Mouse (Mus musculus) left cerebral cortex, postnatal 14 days (tissue): ENCODE measurements around the gene Cdkn1b. TPM values are rescaled to one million over a fixed set of nuclear protein-coding genes. Genes with fewer than 3 reads are reported as not detected.

Source experiments
- DNase-seq, 2 experiments: peaks; one replicate each; pipeline ENCODE4 v3.0.0; 2021 to 2022; ENCODE audit warnings: low spot score in 2 of 2, mixed read lengths in 1 of 2
- intact Hi-C: fragments of 180-260 bp; cut with DNase I; formaldehyde crosslinking; loops from one replicate; pipeline ENCODE4 v1.15.1; 2025
- total RNA-seq, 2 experiments: library from RNA; stranded (reverse); gene quantifications; 2 replicates each; pipeline ENCODE4 v1.2.3; 2021

The Cdkn1b gene
- total RNA-seq, 2 experiments from 2014 or later, result 45.1 to 49.4 TPM

DNA sequence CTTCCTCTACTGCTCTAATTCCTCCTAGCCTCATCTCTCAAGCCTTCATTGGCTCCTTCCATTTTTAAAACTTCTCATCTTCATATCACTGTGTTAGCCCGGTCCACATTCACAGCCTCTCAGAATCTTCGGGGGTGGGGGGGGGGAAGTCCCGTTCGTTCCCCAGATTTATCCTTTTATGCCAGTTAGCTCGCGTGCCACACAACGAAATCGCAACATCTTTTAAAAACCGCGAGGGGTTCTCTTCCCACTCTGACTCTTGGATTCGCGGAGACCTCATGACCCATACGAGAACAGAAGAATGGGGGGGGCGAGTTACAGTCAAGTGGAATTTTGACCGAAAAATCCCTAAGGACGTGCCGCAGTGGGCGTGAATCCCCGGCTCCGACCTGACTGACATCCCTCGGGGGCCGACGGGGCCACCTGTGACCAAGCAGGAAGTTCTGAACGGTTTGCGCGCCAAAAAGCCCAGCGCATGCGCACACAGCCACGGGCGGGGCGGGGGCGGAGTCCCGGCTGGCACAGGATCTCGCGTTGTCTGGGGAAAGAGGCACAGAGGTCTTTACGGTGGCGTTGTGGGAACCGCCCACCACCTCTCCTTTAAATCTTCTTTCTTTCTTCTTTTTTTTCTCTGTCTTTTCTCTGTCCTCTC lies 22.6 kb upstream of the Cdkn1b start:
- intact Hi-C loops, result loop anchor here (2.0 kb wide), 1 partner anchor 19 kb away; no protein-coding TSS in a partner anchor
- peak; percentile 94 to 95 for DNase-seq

GRCm38 (mm10) chr6:134898095-134898965 lies 21.9 kb upstream of the Cdkn1b start, which contains the start of gene Gpr19:
Gene Gpr19 (minus strand): TSS chr6:134898578.
- intact Hi-C loops, result loop anchor here (2.0 kb wide), 1 partner anchor 18 kb away; no protein-coding TSS in a partner anchor

GRCm38 (mm10) chr6:134903368-134903767 lies 16.8 kb upstream of the Cdkn1b start:
- no peak for DNase-seq
- intact Hi-C loops, result no loop called here

More at GRCm38 (mm10) chr6:134898095-134898965, 21.9 kb upstream of the Cdkn1b start, which contains the start of gene Gpr19:
- DNase-seq, result peak; percentile 85 to 90

DNA sequence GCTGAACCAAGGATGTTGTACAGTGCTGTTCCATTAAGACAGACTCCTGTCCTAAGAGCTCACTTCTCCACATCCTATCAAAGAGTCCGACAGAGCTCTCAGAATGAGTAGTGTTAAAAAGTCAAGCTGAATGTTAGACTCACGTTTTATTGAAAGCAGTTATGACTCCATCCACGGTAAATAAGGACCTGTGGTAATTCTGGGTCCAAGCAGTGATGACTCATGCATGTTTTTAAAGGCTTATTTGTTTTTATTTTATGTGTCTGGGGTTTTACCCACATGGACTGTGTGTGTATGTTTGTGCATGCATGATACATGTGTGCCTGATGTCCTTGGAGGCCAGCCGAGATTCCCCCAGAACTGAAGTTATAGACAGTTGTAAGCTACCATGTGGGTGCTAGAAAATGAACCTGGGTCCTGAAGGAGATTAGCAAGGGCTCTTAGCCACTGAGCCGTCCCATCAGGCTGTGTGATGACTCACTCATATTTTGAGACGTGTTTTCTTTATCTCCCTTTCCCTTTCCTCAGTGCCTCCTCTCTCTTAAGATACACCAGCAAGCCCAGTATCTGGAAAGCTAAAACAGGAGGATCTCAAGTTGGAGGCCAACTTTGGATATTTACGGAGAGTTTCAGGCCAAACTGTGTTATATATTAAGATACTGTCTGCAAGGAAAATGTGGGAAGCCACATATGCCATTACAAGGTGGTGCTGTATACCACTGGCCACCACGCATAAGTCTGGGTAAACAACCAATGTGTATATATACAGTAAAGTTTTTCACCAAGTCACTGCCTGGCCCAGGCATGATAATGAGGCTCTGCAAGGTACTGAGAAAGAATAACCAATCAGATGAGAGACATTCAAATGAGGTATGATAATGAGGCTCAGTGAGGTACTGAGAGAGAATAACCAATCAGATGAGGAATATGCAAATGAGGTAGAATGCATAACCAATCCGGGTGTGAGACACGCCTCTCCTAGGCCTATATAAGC lies 16.0 kb upstream of the Cdkn1b start:
- no peak for DNase-seq
- intact Hi-C loops, result no loop called here

- DNase-seq, result no peak
- intact Hi-C loops, result no loop called here
These were observed 14.4 kb upstream of the Cdkn1b start for GRCm38 (mm10) chr6:134905811-134906210.

DNA sequence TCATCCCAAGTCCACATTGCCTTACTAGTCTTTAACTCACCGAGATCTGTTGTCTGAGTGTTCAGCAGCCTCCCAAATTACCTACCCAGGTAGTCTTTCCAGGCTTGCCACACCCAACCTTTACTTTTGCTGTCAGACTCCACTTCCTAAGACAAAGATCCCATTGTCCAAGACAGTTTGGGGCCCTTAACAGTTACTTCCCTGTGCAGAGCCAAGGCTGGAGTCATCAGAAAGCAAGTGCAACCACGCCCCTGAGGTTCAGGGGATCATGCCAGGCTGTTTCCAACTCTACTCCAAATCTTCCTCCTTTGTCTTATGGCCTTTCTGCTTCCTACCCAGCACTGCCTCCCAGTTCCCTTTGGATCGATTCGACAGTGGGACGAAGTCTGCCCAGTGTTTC lies 5.7 kb upstream of the Cdkn1b start:
- intact Hi-C loops, result no loop called here
- no peak for DNase-seq

DNA sequence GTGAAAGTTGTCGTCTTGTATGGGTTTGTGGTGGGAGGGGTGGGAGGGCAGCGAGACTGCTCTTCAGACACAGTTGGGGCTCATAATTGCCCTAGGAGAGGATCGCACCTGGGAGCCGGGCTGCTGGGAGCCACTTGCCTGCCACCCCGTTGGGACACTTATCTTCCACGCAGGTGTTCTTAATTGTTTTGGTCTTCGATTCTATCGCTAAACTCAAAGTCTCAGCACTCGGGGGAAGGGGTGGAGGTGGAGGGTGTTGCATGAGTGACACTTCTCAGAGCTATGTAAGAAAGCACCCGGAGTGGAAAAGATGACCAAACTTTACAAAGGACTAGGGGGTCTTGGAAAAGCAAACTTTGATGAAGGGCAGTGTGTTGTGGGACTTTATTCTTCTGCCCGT lies 3.6 kb upstream of the Cdkn1b start:
- DNase-seq, result no peak
- intact Hi-C loops, result loop anchor here (2.0 kb wide), 1 partner anchor 18 kb away; the partner anchor contains the start of gene Gpr19

GRCm38 (mm10) chr6:134917087-134917486 lies 3.1 kb upstream of the Cdkn1b start:
- peak in 1 of 2 experiments; percentile 36 for DNase-seq
- intact Hi-C loops, result loop anchor here (2.0 kb wide), 1 partner anchor 18 kb away; the partner anchor contains the start of gene Gpr19

GRCm38 (mm10) chr6:134918769-134919168 lies 1.4 kb upstream of the Cdkn1b start:
- DNase-seq, result no peak
- intact Hi-C loops, result no loop called here

GRCm38 (mm10) chr6:134919511-134920189 lies 551 bp upstream of the Cdkn1b start:
- intact Hi-C loops, result loop anchor here (5.0 kb wide), 1 partner anchor 32 kb away; no protein-coding TSS in a partner anchor
- DNase-seq, result no peak

DNA sequence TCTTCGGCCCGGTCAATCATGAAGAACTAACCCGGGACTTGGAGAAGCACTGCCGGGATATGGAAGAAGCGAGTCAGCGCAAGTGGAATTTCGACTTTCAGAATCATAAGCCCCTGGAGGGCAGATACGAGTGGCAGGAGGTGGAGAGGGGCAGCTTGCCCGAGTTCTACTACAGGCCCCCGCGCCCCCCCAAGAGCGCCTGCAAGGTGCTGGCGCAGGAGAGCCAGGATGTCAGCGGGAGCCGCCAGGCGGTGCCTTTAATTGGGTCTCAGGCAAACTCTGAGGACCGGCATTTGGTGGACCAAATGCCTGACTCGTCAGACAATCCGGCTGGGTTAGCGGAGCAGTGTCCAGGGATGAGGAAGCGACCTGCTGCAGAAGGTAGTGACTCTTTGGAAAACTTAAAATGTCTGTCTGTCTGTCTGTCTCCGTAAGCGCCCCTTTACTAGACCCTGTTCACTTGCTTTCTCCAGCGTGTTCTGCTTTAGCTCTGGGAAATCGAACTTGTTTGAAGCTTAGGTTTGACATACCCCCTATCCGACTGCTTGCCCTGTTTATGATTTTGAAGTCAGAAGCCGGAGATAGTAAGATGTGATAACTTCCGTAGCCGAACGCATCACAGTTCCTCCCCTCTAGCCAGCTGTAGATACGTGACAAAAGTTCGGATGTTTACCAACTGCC lies 953 bp downstream of the Cdkn1b start:
- intact Hi-C loops, result loop anchor here (5.0 kb wide), 1 partner anchor 34 kb away; no protein-coding TSS in a partner anchor
- DNase-seq, result peak in 1 of 2 experiments; percentile 46

DNA sequence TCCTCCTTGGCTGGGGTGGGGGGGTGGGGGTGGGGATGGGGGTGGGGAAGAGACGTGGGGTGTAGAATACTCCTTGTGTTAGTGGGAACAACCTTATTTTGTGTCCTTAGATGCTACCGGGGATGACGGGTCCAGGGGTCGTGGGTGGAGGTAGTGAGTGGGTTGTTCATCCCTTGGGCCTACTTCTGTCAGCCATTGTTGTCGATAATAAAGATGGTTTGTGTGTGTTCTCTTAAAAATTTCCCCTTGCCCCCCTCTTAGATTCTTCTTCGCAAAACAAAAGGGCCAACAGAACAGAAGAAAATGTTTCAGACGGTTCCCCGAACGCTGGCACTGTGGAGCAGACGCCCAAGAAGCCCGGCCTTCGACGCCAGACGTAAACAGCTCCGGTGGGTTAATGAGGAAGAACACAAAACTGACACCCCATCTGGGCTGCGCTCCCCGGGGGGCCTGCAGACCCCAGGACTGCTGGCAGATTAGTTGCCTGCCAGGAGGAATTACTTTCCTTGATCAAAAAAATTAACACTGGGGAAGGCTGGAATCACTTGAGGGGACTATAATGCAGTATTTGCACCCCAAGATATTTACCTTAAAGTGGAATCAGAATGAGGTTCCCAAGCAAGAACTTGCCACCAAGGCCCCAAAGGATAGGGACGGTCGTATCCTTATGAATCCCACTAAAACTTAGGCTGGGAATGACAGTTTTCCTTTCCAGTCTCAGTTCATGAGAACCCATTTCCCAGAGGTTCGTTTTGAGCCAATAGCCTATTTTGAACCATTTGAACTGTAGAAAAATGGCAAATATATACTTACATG lies 1.7 kb downstream of the Cdkn1b start:
- intact Hi-C loops, result loop anchor here (5.0 kb wide), 1 partner anchor 35 kb away; no protein-coding TSS in a partner anchor
- DNase-seq, result no peak

DNA sequence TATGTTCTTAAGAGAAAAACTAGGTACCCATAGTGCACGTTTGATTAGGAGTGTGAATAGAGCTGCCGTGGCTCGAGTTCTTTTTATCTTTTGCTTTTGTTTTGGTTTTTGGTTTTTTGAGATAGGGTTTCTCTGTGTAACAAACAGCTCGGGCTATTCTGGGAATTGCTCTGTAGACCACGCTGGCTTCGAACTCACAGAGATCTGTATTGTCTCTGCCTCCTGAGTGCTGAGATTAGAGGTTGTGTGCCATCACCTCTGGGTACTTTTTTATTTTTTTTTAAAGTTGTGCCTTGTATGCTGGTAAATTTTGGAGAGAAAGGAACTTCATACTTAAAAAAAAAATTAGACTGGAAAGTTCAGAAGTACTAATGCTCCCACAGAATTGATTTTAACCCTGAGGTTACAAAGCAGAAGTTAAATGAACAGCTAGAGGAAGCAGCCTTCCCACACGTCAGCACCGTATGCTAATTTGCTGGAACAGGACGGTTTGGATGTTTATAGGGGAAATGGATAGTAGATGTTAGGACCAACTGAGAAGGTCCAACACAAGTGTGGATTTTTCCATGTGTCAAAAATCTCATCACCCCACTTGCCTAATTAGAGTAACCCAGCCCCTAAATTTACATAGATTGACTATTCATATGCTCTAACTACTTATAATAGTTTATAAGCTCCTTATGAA lies 2.5 kb downstream of the Cdkn1b start:
- intact Hi-C loops, result loop anchor here (5.0 kb wide), 1 partner anchor 35 kb away; no protein-coding TSS in a partner anchor
- no peak for DNase-seq

GRCm38 (mm10) chr6:134923670-134924069 lies 3.5 kb downstream of the Cdkn1b start:
- intact Hi-C loops, result loop anchor here (5.0 kb wide), 1 partner anchor 36 kb away; no protein-coding TSS in a partner anchor
- no peak for DNase-seq

- DNase-seq, result no peak
- intact Hi-C loops, result loop anchor here (5.0 kb wide), 1 partner anchor 37 kb away; no protein-coding TSS in a partner anchor
These were observed 4.1 kb downstream of the Cdkn1b start for GRCm38 (mm10) chr6:134924262-134924661.

DNA sequence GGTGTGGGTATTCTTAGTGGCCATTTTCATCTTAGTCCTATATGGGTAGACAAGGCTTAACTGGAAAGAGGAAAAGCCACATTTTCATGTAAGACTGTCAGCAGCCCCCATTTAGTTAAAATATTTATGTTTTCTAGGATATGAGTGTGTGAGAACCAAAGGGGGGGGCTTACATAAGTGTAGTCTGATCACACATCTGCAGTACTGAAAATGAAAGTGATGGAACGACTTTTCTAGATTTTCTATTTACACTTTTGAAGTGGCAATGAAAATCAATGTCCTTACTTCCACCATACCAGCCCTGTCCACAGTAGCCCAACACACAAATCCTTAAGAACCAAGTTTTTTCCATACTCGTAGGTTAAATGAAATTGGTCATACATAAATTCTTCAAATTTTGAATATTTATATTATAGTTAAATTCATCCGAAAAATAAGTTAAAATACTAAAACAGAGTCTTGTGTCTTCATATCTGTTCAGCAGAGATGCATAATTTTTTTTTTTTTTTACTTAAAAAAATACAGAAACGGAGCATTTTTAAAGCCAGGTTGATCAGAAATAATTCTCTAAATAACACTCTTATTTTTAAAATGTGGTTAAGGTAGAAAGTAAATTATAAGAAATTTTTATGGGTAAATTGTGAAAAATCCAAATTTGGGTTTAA lies 5.6 kb downstream of the Cdkn1b start:
- DNase-seq, result no peak
- intact Hi-C loops, result no loop called here
